17 mouse cellular contexts compared by ENCODE assay signal in the genomic region with DNA sequence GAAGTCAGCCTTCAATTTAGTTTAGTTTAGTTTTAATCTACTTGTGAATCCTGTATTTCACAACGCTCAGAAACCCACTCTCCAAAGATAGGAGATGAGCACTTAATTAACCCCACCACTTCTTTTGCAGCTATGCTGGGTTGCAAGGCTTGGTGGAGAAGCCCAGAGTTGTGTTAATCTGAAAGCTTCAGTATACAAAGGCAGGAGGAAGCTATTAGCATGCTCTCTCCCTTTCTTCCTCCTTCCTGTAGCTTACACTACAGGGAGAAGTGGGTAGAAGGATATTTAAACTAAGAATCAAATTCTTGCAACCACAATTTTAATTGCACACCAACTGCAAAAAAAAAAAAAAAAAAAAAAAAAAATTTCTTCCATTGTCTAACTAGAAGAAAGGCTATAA.
DNase-seq lines count a peak whose midpoint lies in the region; ATAC-seq and TF ChIP-seq lines count a peak whose summit lies in the region.
"Had no signal": no experiment of that assay in that cellular context is flagged by ENCODE, and none has a peak within 500 bp of the region (broad histone marks: within the 10 kb centered on the region; RNA-seq: fewer than 3 reads in every experiment).

No protein-coding gene starts in this region.

- no peaks in the 10 kb centered on the region for H3K36me3 ChIP-seq in embryonic facial prominence, embryonic 12.5 days
- H3K36me3 ChIP-seq in embryonic facial prominence, embryonic 10.5 days (replicated peaks): no peaks in the 10 kb centered on the region
- H3K36me3 ChIP-seq in hindbrain, embryonic 16.5 days (ENCODE audit: control insufficient read depth, insufficient read depth, low read length): no peaks in the 10 kb centered on the region
- no peaks in the 10 kb centered on the region for H3K36me3 ChIP-seq in hindbrain, embryonic 10.5 days
- no peaks in the 10 kb centered on the region for H3K36me3 ChIP-seq in embryonic facial prominence, embryonic 13.5 days
- H3K36me3 ChIP-seq in midbrain, postnatal 0 days (ENCODE audit: insufficient read depth, low read length): no peaks in the 10 kb centered on the region
- no peaks in the 10 kb centered on the region for H3K36me3 ChIP-seq in limb, embryonic 10.5 days
- H3K36me3 ChIP-seq: G1E; limb, embryonic 15.5 days; midbrain, embryonic 12.5 days had no signal

- no peak overlapping the region for H3K9ac ChIP-seq in embryonic facial prominence, embryonic 12.5 days
- no peak overlapping the region for H3K9ac ChIP-seq in hindbrain, embryonic 16.5 days (ENCODE audit: low read depth, low read length)
- no peak overlapping the region for H3K9ac ChIP-seq in embryonic facial prominence, embryonic 13.5 days
- H3K9ac ChIP-seq in midbrain, postnatal 0 days (replicated peaks; ENCODE audit: low read length, poor library complexity, severe bottlenecking): no peak overlapping the region
- H3K9ac ChIP-seq: limb, embryonic 15.5 days; liver, postnatal 0 days; midbrain, embryonic 12.5 days had no signal

- no peak overlapping the region for H3K4me2 ChIP-seq in embryonic facial prominence, embryonic 12.5 days (replicated peaks)
- no peak overlapping the region for H3K4me2 ChIP-seq in hindbrain, embryonic 16.5 days (ENCODE audit: low read length)
- H3K4me2 ChIP-seq in embryonic facial prominence, embryonic 13.5 days: no peak overlapping the region
- H3K4me2 ChIP-seq in midbrain, postnatal 0 days (ENCODE audit: low read depth, low read length, poor library complexity, severe bottlenecking): no peak overlapping the region
- H3K4me2 ChIP-seq: heart, embryonic 11.5 days; limb, embryonic 15.5 days had no signal

- H3K4me1 ChIP-seq in embryonic facial prominence, embryonic 12.5 days: peaks cover 7% of the 10 kb centered on the region
- H3K4me1 ChIP-seq in embryonic facial prominence, embryonic 10.5 days: peaks cover 20% of the 10 kb centered on the region
- peaks cover 7% of the 10 kb centered on the region for H3K4me1 ChIP-seq in hindbrain, embryonic 16.5 days (ENCODE audit: control insufficient read depth, insufficient read depth, low read depth, low read length)
- peaks cover 13% of the 10 kb centered on the region for H3K4me1 ChIP-seq in hindbrain, embryonic 10.5 days (replicated peaks)
- peaks cover 13% of the 10 kb centered on the region for H3K4me1 ChIP-seq in embryonic facial prominence, embryonic 13.5 days
- H3K4me1 ChIP-seq in midbrain, postnatal 0 days (ENCODE audit: insufficient read depth, low read length): no peaks in the 10 kb centered on the region
- peaks cover 7% of the 10 kb centered on the region; the same call in 1 of the 2 replicates for H3K4me1 ChIP-seq in limb, embryonic 10.5 days
- H3K4me1 ChIP-seq: limb, embryonic 15.5 days had no signal

- H3K9me3 ChIP-seq in embryonic facial prominence, embryonic 12.5 days: no peaks in the 10 kb centered on the region
- no peaks in the 10 kb centered on the region for H3K9me3 ChIP-seq in embryonic facial prominence, embryonic 10.5 days
- no peaks in the 10 kb centered on the region for H3K9me3 ChIP-seq in hindbrain, embryonic 16.5 days (ENCODE audit: control insufficient read depth, low read length)
- no peaks in the 10 kb centered on the region for H3K9me3 ChIP-seq in hindbrain, embryonic 10.5 days
- no peaks in the 10 kb centered on the region for H3K9me3 ChIP-seq in embryonic facial prominence, embryonic 13.5 days
- H3K9me3 ChIP-seq in midbrain, postnatal 0 days (ENCODE audit: low read length): no peaks in the 10 kb centered on the region
- H3K9me3 ChIP-seq in limb, embryonic 10.5 days (replicated peaks): no peaks in the 10 kb centered on the region
- H3K9me3 ChIP-seq: G1E; limb, embryonic 15.5 days; midbrain, embryonic 12.5 days had no signal

- 0 out of 2 replicates have a peak overlapping the region, but pooled peaks have one; percentile 36 for H3K27ac ChIP-seq in embryonic facial prominence, embryonic 12.5 days
- H3K27ac ChIP-seq in embryonic facial prominence, embryonic 10.5 days (replicated peaks): no peak overlapping the region
- H3K27ac ChIP-seq in hindbrain, embryonic 16.5 days (ENCODE audit: low read depth, low read length): peak overlapping the region; percentile 51; the same call in 1 of the 2 replicates
- no peak overlapping the region; the same call in 1 of the 2 replicates for H3K27ac ChIP-seq in hindbrain, embryonic 10.5 days
- H3K27ac ChIP-seq in embryonic facial prominence, embryonic 13.5 days: peak overlapping the region; percentile 51; the same call in 1 of the 2 replicates
- peak overlapping the region; percentile 65 for H3K27ac ChIP-seq in midbrain, postnatal 0 days (ENCODE audit: low read depth, low read length)
- no peak overlapping the region for H3K27ac ChIP-seq in limb, embryonic 10.5 days
- H3K27ac ChIP-seq: limb, embryonic 15.5 days; stomach, postnatal 0 days had no signal

- 42% methylated on average over 1 of the region's 1 CpGs for WGBS in embryonic facial prominence, embryonic 12.5 days
- 50% methylated on average over 1 of the region's 1 CpGs for WGBS in embryonic facial prominence, embryonic 10.5 days
- 21% methylated on average over 1 of the region's 1 CpGs for WGBS in hindbrain, embryonic 16.5 days
- 47% methylated on average over 1 of the region's 1 CpGs for WGBS in hindbrain, embryonic 10.5 days
- 39% methylated on average over 1 of the region's 1 CpGs for WGBS in embryonic facial prominence, embryonic 13.5 days
- 14% methylated on average over 1 of the region's 1 CpGs for WGBS in midbrain, postnatal 0 days
- WGBS in limb, embryonic 10.5 days: 71% methylated on average over 1 of the region's 1 CpGs

- no peak overlapping the region for H3K4me3 ChIP-seq in embryonic facial prominence, embryonic 12.5 days
- H3K4me3 ChIP-seq in embryonic facial prominence, embryonic 10.5 days: no peak overlapping the region
- H3K4me3 ChIP-seq in hindbrain, embryonic 16.5 days (ENCODE audit: low read length): no peak overlapping the region
- H3K4me3 ChIP-seq in hindbrain, embryonic 10.5 days: no peak overlapping the region
- H3K4me3 ChIP-seq in embryonic facial prominence, embryonic 13.5 days: no peak overlapping the region
- H3K4me3 ChIP-seq in midbrain, postnatal 0 days (ENCODE audit: low read depth, low read length): no peak overlapping the region
- H3K4me3 ChIP-seq in limb, embryonic 10.5 days: no peak overlapping the region
- H3K4me3 ChIP-seq: limb, embryonic 15.5 days; midbrain, embryonic 12.5 days had no signal

- no peaks in the 10 kb centered on the region for H3K27me3 ChIP-seq in embryonic facial prominence, embryonic 12.5 days
- no peaks in the 10 kb centered on the region for H3K27me3 ChIP-seq in embryonic facial prominence, embryonic 10.5 days (replicated peaks; ENCODE audit: low read depth, poor library complexity, severe bottlenecking)
- H3K27me3 ChIP-seq in hindbrain, embryonic 16.5 days (replicated peaks; ENCODE audit: control insufficient read depth, insufficient read depth, low read length): no peaks in the 10 kb centered on the region
- H3K27me3 ChIP-seq in hindbrain, embryonic 10.5 days (ENCODE audit: insufficient read depth, poor library complexity, severe bottlenecking): no peaks in the 10 kb centered on the region
- H3K27me3 ChIP-seq in embryonic facial prominence, embryonic 13.5 days: no peaks in the 10 kb centered on the region
- H3K27me3 ChIP-seq in midbrain, postnatal 0 days (ENCODE audit: insufficient read depth, low read length): no peaks in the 10 kb centered on the region
- no peaks in the 10 kb centered on the region for H3K27me3 ChIP-seq in limb, embryonic 10.5 days (ENCODE audit: low read depth, poor library complexity, severe bottlenecking)
- H3K27me3 ChIP-seq: limb, embryonic 15.5 days; midbrain, embryonic 12.5 days had no signal

- no peak for TF ChIP-seq CTCF in midbrain, postnatal 0 days (IDR thresholded peaks at IDR 0.05)

- DNase-seq in embryonic facial prominence, embryonic 10.5 days (ENCODE audit: low spot score): no peak
- DNase-seq in hindbrain, embryonic 10.5 days (ENCODE audit: low spot score): no peak
- DNase-seq in midbrain, postnatal 0 days (ENCODE audit: low spot score): no peak
- DNase-seq in lung, adult 18-20 months: no peak
- DNase-seq in limb, embryonic 10.5 days (ENCODE audit: low spot score): no peak
- DNase-seq: gastrocnemius, postnatal 36 days had no signal

- no peak for ATAC-seq in embryonic facial prominence, embryonic 12.5 days (ENCODE audit: insufficient number of reproducible peaks, insufficient read depth, low FRiP score, low TSS enrichment)
- no peak; the same call in 1 of the 2 replicates for ATAC-seq in hindbrain, embryonic 16.5 days
- ATAC-seq in embryonic facial prominence, embryonic 13.5 days (ENCODE audit: insufficient number of reproducible peaks, insufficient read depth, low FRiP score, low TSS enrichment, low read depth): no peak
- no peak for ATAC-seq in midbrain, postnatal 0 days (ENCODE audit: low FRiP score)
- ATAC-seq: CD4-positive, CD25-positive, alpha-beta regulatory T cell, adult 4 months; intestine, postnatal 0 days; liver, postnatal 0 days had no signal

Comparison
In these comparisons a context has a peak if more than half of its experiments do, and no peak if none do; other contexts are left out.
1. H3K27ac ChIP-seq: peak in embryonic facial prominence, embryonic 12.5 days (single experiment), hindbrain, embryonic 16.5 days (single experiment), embryonic facial prominence, embryonic 13.5 days (single experiment) and midbrain, postnatal 0 days (single experiment); none in embryonic facial prominence, embryonic 10.5 days (single experiment), hindbrain, embryonic 10.5 days (single experiment) and limb, embryonic 10.5 days (single experiment).